Mouse (Mus musculus): ENCODE results near the gene Ubash3b.
A peak's percentile ranks its signal among the peaks of the same experiment; 100 is the strongest.

Ubash3b gene

DNA sequence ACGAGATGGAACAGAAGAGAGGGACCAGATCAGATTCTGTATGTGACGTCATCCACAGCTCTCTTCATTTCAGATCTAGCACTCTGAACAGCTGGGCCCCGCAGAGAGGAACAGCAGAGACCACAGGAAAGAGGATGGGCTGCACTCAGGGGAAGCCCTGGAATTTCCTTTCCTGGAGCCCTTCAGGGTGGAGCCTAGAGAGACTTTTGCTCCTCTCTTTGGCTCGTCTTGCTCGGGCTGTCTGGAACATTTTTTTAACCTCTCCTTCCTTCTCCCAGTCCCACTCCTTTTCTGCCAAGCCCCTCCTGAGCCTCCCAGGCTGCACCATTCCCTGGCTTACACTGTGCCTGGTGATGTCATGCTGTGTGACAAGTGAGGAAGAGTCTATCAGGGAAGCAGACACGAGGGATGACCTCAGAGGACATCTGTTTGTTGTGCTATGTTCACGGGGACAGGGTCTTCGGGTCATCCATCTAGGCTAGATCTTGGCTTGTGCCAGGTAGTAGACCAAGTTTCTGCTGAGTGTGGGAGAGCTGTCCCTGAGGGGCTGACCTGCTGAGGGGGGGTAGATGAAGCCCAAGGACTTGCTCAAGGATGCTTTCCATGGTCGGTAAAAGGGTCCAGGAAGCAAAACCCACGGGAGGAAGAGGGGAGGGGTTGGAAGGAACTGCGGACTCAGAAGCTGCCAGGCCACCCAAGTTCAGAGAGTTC, 77.2 kb downstream of the Ubash3b start:
- no peak for DNase-seq

DNA sequence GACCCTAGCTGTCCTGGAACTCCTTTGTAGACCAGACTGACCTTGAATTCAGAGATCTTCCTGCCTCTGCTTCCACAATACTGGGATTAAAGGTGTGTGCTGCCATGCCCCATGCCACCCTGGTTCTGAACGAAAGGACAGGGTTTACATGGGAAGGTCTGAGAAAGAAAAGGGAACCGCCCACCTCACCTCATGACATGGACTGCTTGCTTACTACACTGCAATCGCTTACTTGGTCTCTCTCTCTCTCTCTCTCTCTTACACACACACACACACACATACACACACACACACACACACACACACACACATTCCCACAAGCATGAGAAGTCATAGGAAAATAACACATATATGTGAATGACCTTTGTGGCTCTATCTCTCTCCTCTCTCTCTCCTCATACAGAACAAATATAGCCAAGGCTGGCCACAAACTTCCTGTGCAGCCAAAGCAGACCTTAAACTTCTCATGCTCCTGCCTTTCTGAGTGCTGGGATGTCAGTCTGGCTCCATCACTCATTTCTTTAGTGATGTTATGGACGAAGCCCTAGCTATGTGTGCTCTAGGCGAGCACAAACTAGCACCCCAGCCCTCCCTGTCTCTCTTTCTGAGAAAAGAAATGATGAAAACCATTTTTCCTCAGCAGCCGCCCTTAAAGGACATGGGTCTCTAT, 78.0 kb downstream of the Ubash3b start:
- DNase-seq = no peak

DNA sequence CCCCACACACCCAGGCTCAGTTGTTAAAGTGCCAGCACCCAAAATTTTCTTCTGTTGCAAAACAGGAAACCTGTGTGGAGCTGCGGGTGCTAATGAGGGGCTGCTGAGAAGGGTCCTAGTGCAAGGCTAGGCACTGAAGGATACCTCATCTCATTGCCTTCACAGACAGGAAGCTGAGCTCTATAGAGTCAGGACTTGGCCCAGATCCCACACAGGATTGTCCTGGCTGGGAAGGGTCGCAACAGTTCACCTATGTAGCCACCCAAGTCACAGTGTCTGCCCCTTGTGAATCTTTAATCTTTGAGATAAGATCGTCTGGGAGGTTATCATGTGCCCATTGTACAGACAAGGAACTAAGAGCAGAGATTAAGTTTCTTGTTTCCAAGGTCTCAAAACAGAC, 78.6 kb downstream of the Ubash3b start:
- DNase-seq = no peak

DNA sequence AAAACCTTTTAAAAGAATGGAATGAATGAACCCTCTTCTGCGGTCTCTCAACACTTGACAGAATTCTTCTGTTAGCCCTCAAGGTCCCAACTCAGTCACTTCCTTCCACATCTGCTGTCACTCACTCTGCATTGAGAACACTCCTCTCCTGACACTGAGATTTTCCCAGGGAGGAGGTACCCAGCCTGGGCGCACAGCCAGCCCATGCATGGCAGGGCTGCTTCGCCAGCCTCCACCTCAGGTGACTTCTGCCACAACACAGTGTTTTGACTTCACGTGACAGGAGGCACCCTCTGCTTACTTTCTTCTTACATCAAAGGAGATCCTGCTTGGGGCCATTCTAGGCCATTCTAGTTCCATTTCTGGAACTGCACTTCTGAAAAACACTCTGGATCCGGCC, 80.6 kb downstream of the Ubash3b start:
- no peak for DNase-seq

DNA sequence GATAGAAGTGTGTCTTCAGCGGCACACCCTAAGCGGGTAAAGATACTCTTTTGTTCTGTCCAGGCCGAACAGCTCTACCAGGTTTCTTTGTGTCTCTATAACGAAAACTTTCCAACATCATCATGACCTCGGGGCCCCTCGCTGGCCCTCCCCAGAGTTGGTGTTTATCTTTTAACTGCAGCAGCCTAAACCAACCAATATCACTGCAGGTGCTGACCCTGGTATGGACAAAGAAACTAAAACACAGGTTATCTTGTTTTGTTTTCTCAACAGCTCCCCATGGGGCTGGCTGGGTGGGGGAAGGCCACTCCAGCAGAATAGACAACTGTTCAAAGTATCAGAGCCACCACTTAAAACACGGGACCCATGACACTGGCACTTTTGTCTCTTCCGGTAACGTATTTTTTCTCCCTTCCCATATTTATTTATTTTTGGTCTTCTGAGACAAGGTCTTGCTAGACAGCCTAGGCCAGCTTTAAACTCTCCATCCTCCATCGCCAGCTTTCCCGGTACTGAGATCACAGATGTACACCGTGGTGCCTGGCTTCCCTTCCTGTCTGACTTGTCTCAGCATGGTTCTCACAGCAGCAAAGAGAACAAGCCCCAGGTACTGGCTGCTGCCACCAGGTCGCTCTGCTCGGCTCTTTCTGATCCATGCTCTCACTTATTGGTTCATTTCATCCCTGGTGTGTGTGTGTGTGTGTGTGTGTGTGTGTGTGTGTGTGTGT, 81.9 kb downstream of the Ubash3b start:
- DNase-seq = no peak

DNA sequence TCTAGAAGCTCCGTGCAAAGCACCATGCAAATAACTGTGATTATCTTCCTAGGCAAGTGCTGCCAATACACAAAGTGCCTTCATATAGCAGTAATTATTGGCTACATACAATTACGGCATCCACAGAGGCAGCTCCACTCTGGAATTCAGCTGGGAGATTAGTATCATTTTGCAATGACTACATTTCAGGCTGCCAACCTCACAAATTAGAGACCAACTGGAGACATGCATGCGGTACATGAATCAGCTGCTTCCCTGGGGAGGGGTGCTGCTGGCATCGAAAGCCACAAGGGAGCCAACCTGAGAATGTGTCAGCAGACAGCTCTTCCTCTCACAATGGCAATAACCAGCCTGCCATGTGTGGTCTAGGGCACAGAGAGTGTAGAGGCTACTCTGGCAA, 83.3 kb downstream of the Ubash3b start:
- DNase-seq = no peak

DNA sequence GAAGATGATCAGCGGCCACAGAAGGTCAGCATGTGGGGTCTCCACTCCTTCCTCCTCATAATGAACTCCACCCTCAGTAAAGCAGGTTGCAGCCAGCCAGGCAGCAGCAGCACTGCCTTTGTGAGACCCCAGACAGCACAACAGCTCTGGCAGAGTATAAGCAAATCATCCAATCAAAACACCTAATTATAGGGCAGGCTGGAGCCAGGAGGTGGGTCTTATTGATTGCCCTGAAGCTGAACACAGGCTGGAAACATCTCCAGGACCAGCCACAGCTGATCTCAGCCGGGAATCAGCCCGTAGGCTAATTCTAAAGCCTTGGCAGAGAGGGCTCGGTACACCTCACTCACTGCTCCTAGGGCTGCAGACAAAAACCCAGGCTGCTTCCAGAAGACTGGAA, 85.3 kb downstream of the Ubash3b start:
- DNase-seq = no peak

DNA sequence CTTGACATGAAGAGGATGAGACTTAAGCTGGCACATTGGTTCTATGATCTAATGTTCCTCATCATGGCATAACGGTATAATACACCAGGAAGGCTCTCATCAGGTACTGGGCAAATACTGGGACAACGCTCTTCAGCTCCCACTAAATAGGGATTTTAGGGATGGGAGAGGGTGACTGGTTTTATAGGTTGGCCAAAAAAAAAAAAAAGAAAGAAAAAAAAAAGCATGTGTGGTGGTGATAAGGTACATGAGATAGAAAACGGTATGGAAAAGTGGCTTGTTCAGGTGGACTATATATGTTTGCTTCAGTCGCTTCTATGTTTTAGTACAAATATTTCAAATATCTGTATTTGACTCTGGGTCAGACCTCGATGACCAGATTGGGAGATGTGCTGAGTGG, 86.0 kb downstream of the Ubash3b start:
- DNase-seq = no peak

DNA sequence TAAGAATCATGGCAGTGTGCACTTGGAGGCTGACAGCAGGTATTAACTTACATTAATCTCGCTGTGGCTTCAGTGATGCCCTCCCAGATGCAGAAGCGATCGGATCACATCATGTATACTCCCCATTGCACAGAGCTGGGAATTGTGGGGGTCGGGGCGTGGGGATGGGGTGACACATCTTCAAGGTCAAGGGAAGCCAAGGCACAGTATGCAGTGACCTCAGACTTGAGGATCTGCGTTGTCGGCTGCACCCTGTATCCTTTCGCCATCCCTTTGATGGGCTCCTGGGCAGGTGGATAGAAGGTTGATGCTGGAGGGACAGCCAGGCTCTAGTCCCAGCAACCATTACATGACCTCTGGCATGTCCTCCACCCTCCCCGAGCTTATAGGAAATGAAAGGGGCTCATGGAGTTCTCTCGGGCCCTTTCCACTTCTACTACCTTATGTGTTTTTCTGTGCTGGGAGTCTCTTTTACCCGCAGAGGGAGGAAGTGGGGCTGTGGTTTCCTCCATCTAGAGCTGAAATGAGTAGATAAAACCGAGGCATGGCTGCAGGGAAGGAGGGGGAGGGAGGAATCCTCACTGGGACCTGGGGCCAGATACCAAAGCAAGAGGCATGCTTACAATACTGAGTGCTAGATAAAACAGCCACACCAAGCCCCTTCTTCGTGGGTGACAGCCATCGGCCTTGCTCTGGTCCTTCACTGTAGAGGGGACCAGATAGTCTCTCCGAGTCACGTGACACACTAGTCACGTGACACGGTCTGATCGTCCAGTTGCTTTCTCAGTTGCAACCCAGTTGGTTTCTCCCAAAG, 88.1 kb downstream of the Ubash3b start:
- no peak for DNase-seq

DNA sequence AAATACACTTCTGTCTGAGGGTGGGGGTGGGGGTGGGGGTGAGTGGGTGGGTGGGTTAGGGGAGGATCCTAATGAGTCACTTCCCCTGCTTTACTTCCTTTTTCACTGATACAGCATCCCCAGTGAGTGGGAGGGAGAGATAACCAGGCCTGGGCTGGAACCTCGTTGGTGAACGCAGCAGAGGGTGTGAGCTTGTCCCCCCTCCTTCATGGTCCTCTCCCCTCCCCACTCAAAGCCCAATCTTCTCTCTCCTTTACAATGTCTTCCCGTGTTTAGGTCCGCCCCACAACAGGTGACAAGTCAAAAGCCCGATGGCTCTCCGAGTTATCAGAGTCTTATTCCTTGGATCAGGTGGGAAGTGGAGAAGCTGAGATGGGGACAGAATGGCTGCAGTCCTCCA, 88.7 kb downstream of the Ubash3b start:
- no peak for DNase-seq

DNA sequence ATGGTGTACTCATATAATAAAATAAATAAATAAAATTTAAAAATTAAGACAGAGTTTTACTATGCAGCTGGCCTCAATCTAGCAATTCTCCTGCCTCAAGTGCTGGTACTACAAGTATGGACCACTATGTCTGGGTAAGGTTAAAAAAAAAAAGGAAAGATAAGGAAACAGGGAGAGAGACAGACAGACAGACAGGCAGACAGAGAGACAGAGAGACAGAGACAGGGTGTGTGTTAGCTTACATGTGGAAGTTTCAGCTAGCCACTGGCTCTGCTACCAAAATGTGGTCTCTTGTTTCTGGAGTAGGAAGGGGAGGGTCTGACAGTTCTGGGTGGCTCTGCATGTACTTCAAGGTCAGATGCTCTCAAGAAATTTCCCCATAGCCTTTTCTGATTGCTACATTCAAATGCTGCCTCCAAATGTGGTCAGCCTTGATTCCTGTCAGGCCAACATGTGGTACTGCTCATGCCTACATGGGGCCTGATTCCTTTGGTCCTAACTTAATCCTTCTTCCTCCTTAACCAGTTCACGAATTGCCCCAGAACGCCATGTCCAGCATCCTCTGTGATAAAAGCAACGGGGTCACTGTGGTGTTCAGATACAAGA, 89.5 kb downstream of the Ubash3b start:
- no peak for DNase-seq

DNA sequence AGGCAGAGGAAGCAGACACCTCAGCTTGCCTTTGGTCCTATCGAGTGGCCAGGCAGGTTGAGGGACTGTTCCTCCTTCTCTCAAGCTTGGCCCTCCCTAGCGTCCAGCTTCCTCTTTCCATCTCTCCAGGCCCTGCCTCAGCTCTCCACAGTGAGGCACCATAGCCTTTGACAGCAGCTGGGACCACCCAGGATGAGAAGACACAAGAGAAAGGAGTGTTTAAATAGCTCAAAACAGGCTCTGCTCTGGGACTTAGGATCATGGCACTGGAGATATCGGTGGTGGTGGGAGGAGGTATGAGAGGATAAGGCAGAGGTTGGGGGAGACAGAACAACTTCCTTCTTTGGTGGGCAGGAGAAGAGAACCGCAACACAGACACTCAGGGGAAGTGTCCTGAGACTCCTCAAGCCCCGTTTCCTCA, 90.7 kb downstream of the Ubash3b start:
- no peak for DNase-seq

DNA sequence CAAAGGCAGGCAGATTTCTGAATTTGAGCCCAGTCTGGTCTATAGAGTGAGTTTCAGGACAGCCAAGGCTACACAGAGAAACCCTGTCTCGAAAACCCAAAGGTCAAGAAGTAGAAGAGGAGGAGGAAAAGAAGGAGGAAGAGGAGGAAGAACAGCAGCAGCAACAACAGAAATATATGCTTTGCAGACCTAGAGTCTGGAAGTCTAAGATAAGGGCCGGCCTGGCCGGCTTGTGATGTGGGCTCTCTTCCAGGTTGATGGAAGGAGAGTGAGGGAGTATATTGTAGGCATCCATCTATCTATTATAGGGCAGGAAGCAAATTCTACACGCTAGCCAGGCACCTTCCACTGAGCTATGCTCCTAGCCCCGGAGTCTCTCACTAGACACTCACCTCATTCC, 92.0 kb downstream of the Ubash3b start:
- no peak for DNase-seq

DNA sequence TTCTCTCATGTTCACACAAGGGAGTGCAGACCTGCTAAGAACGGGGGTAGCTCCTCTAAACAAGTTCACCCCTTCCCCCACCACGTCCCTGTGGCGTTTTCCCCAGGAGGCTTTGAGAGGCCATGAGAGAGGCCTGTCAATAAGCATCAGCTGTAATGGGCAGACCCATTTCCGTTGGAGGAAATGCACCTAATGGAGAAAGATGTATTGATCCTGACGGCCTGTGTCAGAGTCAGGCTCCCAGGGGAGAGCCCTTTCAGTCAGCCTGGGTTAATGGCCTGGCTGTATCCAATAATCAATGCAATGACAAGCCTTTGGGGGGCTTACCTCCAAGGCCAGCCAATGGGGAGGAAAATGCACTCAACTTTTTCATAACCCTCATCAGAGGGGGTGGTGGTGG, 100.1 kb downstream of the Ubash3b start:
- DNase-seq = no peak

DNA sequence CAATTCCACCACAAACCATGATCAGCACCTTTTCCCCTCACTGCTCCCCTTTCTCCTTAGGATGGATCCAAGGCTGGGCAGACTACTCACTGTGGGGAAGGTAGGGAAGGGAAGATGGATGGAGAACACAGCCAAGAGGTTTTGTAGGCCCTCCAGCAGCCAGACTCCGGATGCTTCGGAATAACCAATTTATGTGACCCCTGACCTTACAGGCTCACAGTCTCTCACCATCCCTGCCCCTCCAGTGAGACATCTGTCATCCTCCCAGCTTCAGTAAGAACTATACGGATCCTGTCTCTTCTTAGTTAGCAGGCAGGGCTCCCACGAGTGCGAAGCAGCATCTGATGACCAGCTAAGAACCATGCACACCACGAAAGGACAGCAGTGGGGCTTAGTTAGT, 100.9 kb downstream of the Ubash3b start:
- DNase-seq = no peak

DNA sequence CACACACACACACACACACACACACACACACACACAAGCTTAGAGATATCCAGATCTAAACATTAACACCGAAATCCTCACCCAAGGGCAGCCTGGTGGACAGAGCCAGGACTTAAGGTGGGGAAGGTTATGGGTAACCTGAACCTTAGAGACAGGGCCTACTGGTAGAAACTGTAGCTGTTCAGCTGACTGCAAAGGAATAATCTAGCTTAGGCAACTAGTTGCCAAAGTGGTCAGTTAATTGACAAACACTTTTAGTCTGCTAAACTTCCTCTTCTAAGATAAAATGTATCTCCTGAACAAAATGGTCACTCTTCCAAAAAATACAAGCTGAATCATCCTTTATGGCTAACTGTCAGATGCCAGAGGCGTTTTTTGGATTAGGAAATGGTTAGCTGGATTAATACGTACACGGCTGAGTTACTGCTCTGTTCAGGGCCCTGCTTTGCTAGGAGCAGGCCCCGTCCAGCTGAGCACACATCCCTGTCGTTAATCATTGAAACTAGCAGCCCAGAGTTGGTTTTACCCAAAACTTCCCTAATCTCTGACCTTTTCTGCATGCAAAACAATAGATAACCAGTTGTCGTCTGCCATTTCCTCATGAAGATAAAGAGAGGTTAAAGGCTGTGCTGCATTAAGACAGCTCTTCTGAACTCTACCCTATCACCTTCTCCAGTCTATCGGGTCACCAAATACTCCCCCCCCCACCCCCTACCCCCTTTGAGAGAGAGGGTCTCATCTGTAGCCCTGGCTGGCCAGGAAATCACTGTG, 102.5 kb downstream of the Ubash3b start:
- no peak for DNase-seq

DNA sequence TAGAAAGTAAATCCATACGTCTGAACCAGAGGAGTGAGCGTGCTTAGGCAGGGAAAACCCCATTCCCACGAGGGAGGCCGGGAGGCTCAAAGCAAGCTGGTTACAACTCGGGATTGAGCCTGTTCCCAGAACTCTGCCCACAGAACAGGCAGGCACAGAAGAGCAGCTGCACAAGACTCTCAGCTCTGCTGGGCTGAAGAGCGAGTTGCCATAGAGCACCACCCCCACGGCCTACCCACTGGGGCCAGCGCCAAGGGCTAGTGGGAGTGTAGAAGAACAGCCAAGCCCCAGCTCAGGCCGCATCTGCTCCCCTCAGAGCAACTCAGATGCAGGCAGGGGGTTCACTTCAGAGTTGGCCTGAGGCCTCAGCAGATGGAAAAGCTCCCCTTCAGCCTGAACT, 107.3 kb downstream of the Ubash3b start:
- DNase-seq = peak; percentile 95

DNA sequence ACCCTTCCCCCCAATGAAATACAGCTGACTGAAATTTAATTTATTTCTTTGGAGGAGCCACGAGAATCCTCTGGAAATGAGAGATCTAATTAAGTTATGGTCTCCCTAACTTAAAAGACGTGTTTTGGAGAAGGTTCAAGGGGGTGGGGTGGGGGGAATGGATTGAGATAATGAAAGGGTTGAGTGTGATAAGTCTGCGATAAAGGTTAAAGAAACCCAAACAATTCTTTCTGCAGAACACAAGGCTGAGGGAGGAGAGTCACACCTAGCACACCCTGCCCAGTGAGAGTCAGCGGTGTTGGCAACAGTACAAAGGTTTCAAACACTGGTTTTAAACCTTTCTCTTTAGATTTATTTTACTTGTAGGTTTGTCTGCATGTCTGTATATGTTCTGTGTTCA, 108.0 kb downstream of the Ubash3b start:
- DNase-seq = no peak

DNA sequence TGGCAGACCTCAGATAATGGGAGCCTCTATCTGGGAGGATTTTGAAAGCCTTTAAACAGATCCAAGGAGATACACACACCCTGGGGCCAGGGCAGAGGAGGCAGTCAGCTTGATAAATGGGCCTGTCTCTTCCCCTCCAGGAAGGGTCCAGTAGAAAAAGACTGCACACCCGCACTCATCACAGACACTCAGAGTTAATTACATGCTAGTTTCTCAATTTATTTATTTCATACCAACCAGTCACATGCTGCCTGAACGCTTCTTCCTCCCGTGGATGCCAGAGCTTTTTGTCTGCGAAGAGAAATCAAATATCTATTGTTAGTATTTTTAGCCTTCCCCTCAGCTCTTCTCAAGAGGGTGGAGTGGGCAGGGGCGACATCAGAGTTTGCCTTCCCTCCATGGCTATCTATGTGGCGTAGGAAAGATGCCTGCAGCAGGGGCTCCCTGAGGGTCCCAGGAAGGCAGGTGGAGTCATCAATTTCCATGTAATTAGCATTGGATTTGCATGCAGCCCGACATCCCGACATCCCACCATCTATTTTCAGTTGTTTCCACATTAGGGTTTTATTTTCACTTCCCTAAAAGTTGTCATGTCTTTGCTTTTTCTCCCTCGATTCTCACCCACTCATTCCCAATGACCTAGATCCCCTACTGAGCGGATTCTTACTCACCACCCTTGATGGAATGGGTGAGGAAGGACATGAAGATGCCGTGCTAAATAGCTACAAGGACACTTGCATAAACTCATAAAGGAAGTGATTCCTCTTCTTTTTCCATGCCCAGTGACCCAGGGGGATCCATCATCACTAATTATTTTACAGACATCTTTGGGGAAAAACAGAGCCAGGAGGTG, 110.2 kb downstream of the Ubash3b start:
- DNase-seq = no peak

DNA sequence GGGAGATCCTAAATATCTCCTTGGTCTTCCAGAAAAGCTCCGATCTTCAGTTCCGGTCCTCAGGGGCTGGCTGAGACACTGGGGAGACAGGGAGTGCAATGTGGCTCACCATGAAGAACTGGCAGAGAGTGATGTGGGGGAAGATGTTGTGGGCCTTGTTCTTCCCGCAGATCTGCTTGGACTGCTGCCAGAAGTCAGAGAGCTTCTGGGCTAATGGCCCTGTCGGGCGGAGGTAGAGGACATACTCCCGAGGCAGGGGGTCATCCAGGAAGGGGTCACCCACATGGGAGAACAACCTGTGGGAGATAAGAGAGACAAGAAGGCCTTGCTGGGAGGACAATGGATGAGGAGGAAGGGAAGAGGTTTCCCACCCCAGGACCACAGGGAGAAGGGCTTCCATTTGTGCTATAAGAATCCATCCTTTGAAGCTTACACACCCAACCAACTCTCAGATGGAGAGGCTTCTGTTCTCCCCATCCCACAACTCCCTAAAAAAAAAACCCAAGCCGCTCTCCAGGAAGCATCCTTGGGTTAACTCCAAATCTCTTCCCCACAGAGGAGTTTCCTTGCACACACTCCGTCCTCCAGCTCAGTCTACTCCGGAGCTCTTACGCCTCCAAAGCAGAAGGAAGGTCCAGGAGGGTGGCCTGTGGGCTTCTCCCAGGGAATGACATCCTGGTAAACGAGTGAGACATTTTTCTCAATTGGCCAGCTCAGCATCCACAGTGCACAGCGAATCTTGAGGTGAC, 111.0 kb downstream of the Ubash3b start:
- DNase-seq = peak; percentile 58
